Mouse (Mus musculus): ENCODE data around the gene Hnrnpab.

GRCm38 (mm10) chr11:51563276-51563675, 43.4 kb downstream of the Hnrnpab start:
- TF ChIP-seq CTCF (IDR thresholded peaks at IDR 0.05; ENCODE audit: extremely low read depth, insufficient read depth, insufficient read length, insufficient replicate concordance) (no peak), POLR2A (IDR thresholded peaks at IDR 0.05; ENCODE audit: low read depth, low read length) (no peak)

Measured in spleen, adult 2 months (tissue).